Mouse (Mus musculus) megakaryocyte, embryonic 14.5 days (primary cell): ENCODE results near the gene Fam208b.

ENCODE experiments used
- FLI1 ChIP-seq: IDR thresholded peaks from 2 replicates; pipeline ENCODE4 v1.6.1; 2012; ENCODE audit warnings: low read length, inconsistent platforms, mixed read lengths
- GATA1 ChIP-seq: IDR thresholded peaks from 3 replicates; pipeline ENCODE4 v1.6.1; 2012; ENCODE audit warnings: mixed read lengths, low read length, inconsistent platforms, borderline replicate concordance

GRCm38 (mm10) chr13:3633895-3634811 is 23.2 kb upstream of the Fam208b start, which contains the start of gene Asb13:
- no peak for TF ChIP-seq GATA1
- no peak for TF ChIP-seq FLI1
